Mouse (Mus musculus) neural tube, embryonic 15.5 days (tissue): ENCODE data around the gene Ak6. TPM values are rescaled to one million over a fixed set of nuclear protein-coding genes. Genes with fewer than 3 reads are reported as not detected.

Source experiments
- ATAC-seq: fragments of 200-750 bp; cut with Nextera tagmentation; 2 replicates; pipeline ENCODE4 v1.8.0; 2017; ENCODE audit warnings: mild to moderate bottlenecking, moderate TSS enrichment, moderate library complexity; ENCODE audit not compliant: low FRiP score
- H3K27ac ChIP-seq: fragments of 300-500 bp; sonication (generic); replicated peaks from 2 replicates; pipeline ENCODE4 v1.5.1; 2015; ENCODE audit warnings: mild to moderate bottlenecking, inconsistent platforms
- H3K27me3 ChIP-seq: fragments of 300-500 bp; sonication (generic); replicated peaks from 2 replicates; pipeline ENCODE4 v1.6.1; 2015; ENCODE audit warnings: inconsistent platforms
- H3K36me3 ChIP-seq: fragments of 300-500 bp; sonication (generic); 2 replicates; pipeline ENCODE4 v1.6.1; 2015; ENCODE audit warnings: inconsistent platforms
- H3K4me1 ChIP-seq: fragments of 300-500 bp; sonication (generic); 2 replicates; pipeline ENCODE4 v1.6.1; 2015; ENCODE audit warnings: inconsistent platforms
- H3K4me2 ChIP-seq: fragments of 300-500 bp; sonication (generic); 2 replicates; pipeline ENCODE4 v1.6.1; 2015; ENCODE audit warnings: inconsistent platforms, mild to moderate bottlenecking, moderate library complexity
- H3K4me3 ChIP-seq: fragments of 300-500 bp; sonication (generic); replicated peaks from 2 replicates; pipeline ENCODE4 v1.5.1; 2015; ENCODE audit warnings: mild to moderate bottlenecking, inconsistent platforms
- H3K9ac ChIP-seq: fragments of 300-500 bp; sonication (generic); replicated peaks from 2 replicates; pipeline ENCODE4 v1.6.1; 2015; ENCODE audit warnings: mild to moderate bottlenecking, inconsistent platforms
- H3K9me3 ChIP-seq: fragments of 300-500 bp; sonication (generic); replicated peaks from 2 replicates; pipeline ENCODE4 v1.6.1; 2016; ENCODE audit warnings: inconsistent platforms
- WGBS: fragments of 180-500 bp; shearing (Covaris S2); methylation state at CpG from one replicate; pipeline ENCODE4 v1.1.7; 2015; ENCODE audit warnings: mixed read lengths; 5-methylcytosine and 5-hydroxymethylcytosine counted together
- polyA plus RNA-seq: library from polyadenylated mRNA; unstranded; fragments of >200 nt; fragmentation: Nextera tagmentation; extraction: Ambion mirVana; gene quantifications from 2 replicates; pipeline ENCODE4 v1.2.1, GENCODE M21; 2015

Gene Ak6
- polyA plus RNA-seq, 1 experiment from 2014 or later: 309 TPM

DNA sequence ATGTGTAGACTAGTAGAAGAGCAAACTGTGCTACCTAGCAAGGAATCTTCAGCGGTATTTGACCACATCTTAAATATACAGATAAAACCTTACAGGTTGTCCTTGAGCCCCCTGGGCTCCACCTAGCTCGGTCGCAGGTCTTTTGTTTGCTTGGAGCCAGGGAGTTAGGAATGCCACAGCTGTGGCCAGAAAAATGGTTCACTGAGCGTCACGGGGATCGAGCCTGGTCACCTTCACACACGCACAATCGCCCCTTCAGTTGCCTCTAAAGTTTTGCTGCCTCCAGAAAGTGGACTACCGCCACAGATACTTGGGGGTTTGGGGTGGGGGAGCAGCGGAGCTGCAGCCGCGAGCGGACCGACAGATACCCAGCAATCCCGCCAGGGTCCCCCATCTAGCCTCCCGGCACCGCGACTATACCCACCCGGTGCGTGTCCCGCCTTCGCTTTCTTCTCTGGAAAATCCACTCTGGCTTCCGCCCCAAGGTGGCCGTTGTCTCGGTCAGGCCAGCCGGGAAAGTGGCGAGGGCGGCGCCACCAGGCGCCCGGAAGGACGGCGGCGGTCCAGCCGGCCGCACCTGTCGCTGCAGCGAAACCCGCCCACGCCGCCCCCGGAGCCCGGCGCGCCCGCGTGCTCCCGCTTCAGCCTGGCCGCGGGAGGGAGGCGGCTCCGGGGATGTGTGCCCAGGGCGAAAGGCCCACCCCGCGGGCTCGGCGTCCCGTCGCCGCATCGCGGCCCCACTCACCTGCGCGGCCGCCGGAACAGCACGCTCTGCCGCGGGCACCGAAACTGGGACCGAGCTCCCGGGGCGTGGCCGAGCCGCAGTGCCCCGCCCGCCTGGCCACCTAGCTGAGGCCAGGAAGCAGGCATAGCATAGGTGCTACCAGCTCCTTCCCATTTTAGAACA lies 34.3 kb upstream of the Ak6 start, which contains the start of gene Marveld2:
Gene Marveld2 (minus strand): TSS at position 791 of the 907 bp plus-strand sequence.
- Histone ChIP-seq H3K4me3 (peak within 1 kb of the TSS; percentile 48), H3K4me2 (peak within 1 kb of the TSS; percentile 80), H3K4me1 (peaks cover 3% of the 10 kb centered on the region; the same call in 1 of the 2 replicates), H3K27ac (no peak within 1 kb of the TSS), H3K27me3 (peaks cover 14% of the 10 kb centered on the region), H3K36me3 (peaks cover 34% of the 10 kb centered on the region), H3K9me3 (no peaks in the 10 kb centered on the region), H3K9ac (peak within 1 kb of the TSS; percentile 51)
- 4% methylated on average over 68 of the region's 77 CpGs for WGBS
- peak; percentile 49; the same call in 1 of the 2 replicates for ATAC-seq

DNA sequence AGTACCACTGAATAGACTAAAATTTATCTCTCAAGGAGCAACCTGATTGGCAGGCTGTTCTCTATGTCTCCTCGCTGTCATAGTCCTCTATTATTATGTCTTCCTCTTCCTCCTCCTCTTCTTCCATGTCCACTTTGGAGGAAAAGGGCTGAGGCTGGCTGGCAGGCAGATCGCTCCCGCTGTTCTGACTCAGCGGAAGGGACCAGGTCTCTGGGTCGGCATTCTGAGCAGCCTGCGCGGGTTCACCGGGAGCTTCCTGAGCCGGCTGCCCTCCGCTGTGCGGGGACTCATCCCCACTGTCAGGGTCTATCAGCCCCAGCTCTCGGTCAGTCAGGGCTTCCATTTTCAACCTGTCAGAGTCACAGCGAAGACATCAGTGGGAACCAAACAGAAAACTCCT lies 33.2 kb upstream of the Ak6 start:
- ATAC-seq: no peak
- Histone ChIP-seq H3K27ac (no peak overlapping the region), H3K4me2 (no peak overlapping the region), H3K9me3 (no peaks in the 10 kb centered on the region), H3K4me3 (no peak overlapping the region), H3K27me3 (peaks cover 14% of the 10 kb centered on the region), H3K4me1 (peaks cover 3% of the 10 kb centered on the region; the same call in 1 of the 2 replicates), H3K9ac (no peak overlapping the region), H3K36me3 (peaks cover 38% of the 10 kb centered on the region)
- WGBS: 80% methylated on average over 13 of the region's 13 CpGs

DNA sequence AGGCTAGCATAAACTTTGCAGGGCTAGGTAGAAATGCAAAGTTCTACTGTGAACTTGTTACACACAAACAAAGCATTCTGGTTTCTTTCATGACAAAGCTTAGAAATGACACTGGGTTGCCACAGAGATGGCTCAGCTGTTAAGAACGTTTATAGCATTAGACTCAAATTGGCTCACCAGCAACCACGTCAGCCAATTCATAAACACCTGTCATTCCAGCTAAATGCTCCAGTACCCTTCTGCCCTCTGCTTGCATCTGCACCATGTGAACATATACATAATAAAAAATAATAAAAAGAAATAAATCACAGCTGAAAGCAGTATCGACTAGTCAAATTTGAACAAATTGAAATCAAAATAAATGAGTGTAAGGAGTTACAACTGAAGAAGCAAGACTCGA lies 28.5 kb upstream of the Ak6 start:
- ATAC-seq: no peak
- 83% methylated on average over 4 of the region's 4 CpGs for WGBS
- H3K27me3 ChIP-seq: peaks cover 10% of the 10 kb centered on the region
- H3K9me3 ChIP-seq: no peaks in the 10 kb centered on the region
- H3K4me2 ChIP-seq: no peak overlapping the region
- H3K9ac ChIP-seq: no peak overlapping the region
- peaks cover 64% of the 10 kb centered on the region for H3K36me3 ChIP-seq
- H3K4me1 ChIP-seq: no peaks in the 10 kb centered on the region
- no peak overlapping the region for H3K27ac ChIP-seq
- no peak overlapping the region for H3K4me3 ChIP-seq

DNA sequence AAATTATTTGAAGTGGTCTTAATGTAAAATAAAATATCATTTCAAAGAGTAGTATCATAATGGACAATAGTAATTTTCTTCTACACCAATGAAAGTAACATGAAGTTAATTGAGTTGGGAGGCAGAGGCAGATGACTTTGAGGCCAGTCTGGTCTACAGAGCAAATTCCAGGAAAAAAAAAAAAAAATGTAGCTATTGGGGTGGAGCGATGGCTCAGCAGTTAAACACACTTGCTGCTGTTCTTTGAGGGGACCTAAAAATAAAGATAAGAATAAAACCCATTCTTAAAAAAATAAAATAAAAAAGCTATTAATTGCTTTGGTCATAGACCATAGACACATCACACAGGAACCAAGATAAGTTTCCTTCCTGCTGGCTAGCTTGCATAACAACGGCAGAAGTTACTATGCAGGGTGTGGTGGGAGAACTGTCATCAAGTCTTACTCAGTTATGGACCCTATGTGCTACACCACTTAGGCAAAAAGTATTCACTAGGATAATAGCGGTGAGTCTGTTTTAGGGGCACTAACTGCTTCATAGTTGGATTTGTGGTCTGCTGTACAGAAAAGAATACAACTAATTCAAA lies 16.6 kb upstream of the Ak6 start:
- H3K27me3 ChIP-seq: no peaks in the 10 kb centered on the region
- H3K9me3 ChIP-seq: no peaks in the 10 kb centered on the region
- H3K9ac ChIP-seq: no peak overlapping the region
- H3K4me1 ChIP-seq: no peaks in the 10 kb centered on the region
- no peak overlapping the region for H3K4me2 ChIP-seq
- peaks cover 60% of the 10 kb centered on the region for H3K36me3 ChIP-seq
- no peak for ATAC-seq
- H3K4me3 ChIP-seq: no peak overlapping the region
- H3K27ac ChIP-seq: no peak overlapping the region
- 94% methylated on average over 3 of the region's 3 CpGs for WGBS

DNA sequence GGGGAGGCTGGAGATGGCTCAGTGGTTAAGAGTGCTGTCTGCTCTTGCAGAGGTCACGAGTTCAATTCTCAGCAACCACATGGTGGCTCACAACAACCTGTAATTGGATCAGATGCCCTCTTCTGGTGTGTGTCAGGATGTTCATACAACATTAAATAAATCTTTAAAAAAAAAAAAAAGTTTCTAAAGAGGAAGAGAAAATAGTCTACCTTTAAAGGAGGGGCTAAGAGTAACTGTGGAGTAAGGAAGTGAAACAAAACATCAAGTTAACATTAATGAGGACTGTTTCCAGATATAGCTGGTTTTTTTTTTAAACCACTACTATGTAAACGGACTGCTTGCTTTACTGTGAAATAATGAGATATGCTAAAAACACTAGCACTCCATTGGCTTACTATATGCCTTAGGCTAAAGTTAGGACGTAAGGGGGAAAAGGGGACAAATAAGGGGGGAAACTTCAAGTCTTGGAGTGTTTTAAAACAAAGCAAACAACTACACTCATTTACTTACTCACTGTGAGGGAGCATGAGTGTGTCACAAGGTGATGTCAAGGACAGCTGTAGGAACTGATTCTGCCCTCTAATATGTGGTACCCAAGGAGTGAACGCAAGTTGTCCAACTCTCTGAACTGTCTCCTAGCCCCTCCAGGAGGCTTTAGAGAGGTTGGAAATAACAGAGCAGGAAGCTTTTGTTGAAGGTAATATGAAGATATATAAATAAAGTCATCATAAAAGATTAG lies 8.1 kb upstream of the Ak6 start:
- Histone ChIP-seq H3K4me1 (no peaks in the 10 kb centered on the region), H3K36me3 (peaks cover 75% of the 10 kb centered on the region), H3K9me3 (no peaks in the 10 kb centered on the region), H3K4me2 (no peak overlapping the region), H3K27ac (no peak overlapping the region), H3K9ac (no peak overlapping the region), H3K4me3 (no peak overlapping the region), H3K27me3 (no peaks in the 10 kb centered on the region)
- no peak for ATAC-seq
- 91% methylated on average over 4 of the region's 4 CpGs for WGBS

DNA sequence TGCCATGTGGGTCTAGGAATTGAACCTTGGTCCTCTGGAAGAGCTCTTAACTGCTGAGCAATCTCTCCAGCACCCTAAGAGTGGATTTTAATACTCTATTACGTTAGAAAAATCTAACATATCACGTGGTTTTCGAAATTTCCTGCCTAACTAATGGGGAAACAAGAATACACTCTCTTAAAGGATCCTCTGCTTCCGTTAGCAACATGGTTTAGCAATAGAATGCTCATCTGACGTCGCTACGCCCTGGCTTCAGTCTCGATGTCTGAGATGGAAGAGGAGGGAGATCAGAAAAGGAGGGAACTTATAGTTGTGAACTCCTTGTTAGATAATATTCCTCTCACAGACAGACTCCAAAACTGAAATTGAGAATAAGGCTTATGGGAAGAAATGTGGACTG lies 2.6 kb upstream of the Ak6 start:
- Histone ChIP-seq H3K4me2 (no peak overlapping the region), H3K4me3 (no peak overlapping the region), H3K27ac (no peak overlapping the region), H3K27me3 (no peaks in the 10 kb centered on the region), H3K4me1 (peaks cover 13% of the 10 kb centered on the region), H3K9ac (no peak overlapping the region), H3K36me3 (peaks cover 39% of the 10 kb centered on the region), H3K9me3 (no peaks in the 10 kb centered on the region)
- no peak for ATAC-seq
- 97% methylated on average over 8 of the region's 8 CpGs for WGBS

DNA sequence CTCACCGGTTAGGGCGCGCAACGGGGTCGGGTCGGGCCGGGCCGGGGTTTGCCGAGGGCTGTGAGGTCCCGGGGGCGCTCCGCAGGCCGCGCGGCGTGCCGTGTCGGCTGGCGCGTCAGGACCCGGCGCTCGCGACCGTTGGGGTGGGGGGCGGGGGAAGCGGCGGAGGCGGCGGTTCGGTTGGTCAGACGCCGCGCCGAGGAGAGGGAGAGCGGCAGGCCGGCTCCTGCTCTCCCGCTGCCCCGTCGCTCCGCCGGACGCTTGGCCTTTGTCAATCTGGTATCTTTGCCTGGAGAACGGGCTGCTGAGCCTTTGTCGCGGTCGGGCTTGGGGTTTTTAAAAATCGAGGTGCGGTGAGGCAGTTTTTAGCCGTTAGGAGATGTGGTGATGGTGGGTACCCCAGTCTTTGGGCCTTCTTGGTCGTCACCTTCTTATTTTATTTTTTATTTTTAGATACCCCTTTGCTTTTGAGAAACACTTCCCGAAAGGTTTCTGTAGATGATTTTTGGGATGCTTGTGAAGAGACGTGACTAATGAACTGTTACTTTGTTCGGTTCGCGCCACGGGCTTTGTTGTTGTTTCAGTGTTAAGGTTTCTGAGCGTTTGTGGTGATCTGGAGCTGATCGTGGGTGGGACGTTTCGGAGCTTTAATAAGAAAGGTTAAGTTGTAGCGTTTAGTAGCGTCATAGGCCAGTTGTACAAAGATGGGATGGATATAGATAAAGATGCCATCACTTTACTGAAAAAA lies 834 bp downstream of the Ak6 start, which contains the start of gene Taf9:
Gene Taf9 (plus strand): TSS at position 141 of the 748 bp plus-strand sequence.
- WGBS: under 1% methylated on average over 58 of the region's 63 CpGs
- peak; percentile 85 for ATAC-seq
- peaks cover 17% of the 10 kb centered on the region for H3K4me1 ChIP-seq
- no peaks in the 10 kb centered on the region for H3K27me3 ChIP-seq
- peaks cover 12% of the 10 kb centered on the region for H3K36me3 ChIP-seq
- H3K9ac ChIP-seq: peak within 1 kb of the TSS; percentile 86
- H3K4me2 ChIP-seq: peak within 1 kb of the TSS; percentile 85
- H3K9me3 ChIP-seq: no peaks in the 10 kb centered on the region
- peak within 1 kb of the TSS; percentile 97 for H3K4me3 ChIP-seq
- peak within 1 kb of the TSS; percentile 96 for H3K27ac ChIP-seq

DNA sequence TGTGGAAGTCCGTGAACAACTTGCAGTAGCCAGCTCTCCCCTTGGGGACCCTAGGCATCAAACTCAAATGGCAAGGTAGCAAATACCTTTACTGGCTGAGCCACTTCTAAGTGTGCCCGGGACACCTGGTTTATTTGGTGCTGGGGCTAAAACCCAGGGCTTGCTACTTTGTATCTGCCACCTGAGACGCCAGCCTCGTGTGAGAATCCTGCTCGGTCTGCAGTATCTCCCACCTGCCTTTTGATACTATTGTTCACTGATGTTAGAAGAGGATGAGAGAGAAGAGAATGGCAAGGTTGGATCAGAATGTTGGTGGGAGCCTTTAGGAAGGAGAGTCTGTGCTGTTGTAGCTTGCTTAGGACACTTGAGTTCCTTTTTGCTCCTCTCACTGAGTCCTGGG lies 7.3 kb downstream of the Ak6 start:
- no peak overlapping the region for H3K9ac ChIP-seq
- no peaks in the 10 kb centered on the region for H3K27me3 ChIP-seq
- no peak overlapping the region for H3K27ac ChIP-seq
- WGBS: 92% methylated on average over 5 of the region's 5 CpGs
- H3K9me3 ChIP-seq: no peaks in the 10 kb centered on the region
- H3K4me2 ChIP-seq: no peak overlapping the region
- ATAC-seq: no peak
- peaks cover 4% of the 10 kb centered on the region for H3K4me1 ChIP-seq
- H3K36me3 ChIP-seq: peaks cover 5% of the 10 kb centered on the region
- H3K4me3 ChIP-seq: no peak overlapping the region

DNA sequence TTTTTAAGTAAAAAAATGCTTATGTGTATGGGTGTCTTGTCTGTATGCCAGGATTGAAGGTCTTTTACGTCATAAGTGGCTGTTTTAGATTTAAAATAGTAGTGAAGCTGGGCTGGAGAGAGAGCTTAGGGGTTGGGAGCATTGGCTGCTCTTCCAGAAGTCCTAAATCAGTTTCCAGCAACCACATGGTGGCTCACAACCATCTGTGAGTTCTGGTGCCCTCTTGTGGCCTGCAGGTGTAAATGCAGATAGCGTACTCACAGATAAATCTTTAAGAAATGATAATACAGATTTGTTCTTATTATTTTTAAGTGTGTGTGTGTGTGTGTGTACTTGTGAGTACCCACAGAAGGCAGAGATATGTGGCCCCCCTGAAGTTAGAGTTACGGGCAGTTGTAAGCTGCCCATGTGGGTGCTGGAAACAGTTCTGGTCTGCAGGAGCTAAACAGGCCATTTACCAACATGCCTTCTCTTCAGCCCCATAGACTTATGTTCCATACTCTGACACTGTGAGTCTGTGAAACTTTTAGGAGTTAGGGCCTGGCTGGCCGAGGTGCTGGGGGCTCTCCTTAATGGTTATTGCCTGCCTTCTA lies 9.2 kb downstream of the Ak6 start:
- ATAC-seq: peak; percentile 69; the same call in 1 of the 2 replicates
- peaks cover 9% of the 10 kb centered on the region for H3K36me3 ChIP-seq
- H3K9ac ChIP-seq: no peak overlapping the region
- no peaks in the 10 kb centered on the region for H3K4me1 ChIP-seq
- no peaks in the 10 kb centered on the region for H3K9me3 ChIP-seq
- H3K27ac ChIP-seq: no peak overlapping the region
- H3K27me3 ChIP-seq: no peaks in the 10 kb centered on the region
- 48% methylated on average over 4 of the region's 4 CpGs for WGBS
- H3K4me3 ChIP-seq: no peak overlapping the region
- H3K4me2 ChIP-seq: no peak overlapping the region

DNA sequence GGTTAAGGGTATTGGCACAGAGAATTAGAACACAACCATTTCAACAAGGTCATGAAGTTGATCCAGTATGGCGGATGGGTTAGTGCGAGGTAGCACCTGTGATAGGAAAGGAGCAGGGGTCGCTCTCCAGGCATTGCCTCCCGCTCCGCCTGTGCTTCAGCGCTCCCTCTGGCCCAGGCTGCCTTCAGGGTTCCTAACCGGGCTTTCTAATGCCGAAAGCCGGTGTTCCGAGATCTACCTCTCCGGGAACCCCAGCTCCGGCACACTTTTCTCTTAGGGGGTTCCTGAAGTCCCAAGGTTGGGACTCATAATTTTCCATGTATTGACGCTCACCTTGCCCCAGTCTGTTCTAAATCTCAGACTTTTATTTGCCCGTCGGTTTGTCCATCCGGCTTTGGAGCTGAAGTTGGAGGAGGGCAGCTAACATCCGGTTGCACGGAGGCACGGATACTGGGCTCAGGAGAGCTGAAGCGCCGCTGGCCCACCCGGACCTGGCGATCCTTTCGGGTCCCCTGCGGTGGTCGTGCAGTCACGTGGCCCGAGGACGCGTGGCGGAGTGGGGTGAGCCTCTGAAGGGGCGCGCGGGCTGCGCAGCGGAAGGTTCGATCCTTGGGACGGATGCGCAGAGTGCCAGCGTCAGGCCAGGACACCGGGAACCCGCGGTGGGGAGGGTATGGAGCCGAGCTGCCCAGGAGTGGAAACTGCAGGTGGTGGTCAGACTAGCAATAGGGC lies 18.7 kb downstream of the Ak6 start, which contains the start of gene Ccdc125:
Gene Ccdc125 (plus strand): TSS at position 427 of the 732 bp plus-strand sequence.
- WGBS: under 1% methylated on average over 44 of the region's 44 CpGs
- ATAC-seq: peak; percentile 75
- Histone ChIP-seq H3K36me3 (peaks cover 11% of the 10 kb centered on the region), H3K4me1 (peaks cover 7% of the 10 kb centered on the region; the same call in 1 of the 2 replicates), H3K27me3 (peaks cover 3% of the 10 kb centered on the region), H3K4me3 (peak within 1 kb of the TSS; percentile 50), H3K27ac (no peak within 1 kb of the TSS), H3K4me2 (peak within 1 kb of the TSS; percentile 89), H3K9me3 (no peaks in the 10 kb centered on the region), H3K9ac (peak within 1 kb of the TSS; percentile 36)
